Mouse (Mus musculus): ENCODE measurements around the gene Ints12. TPM values are rescaled to one million over a fixed set of nuclear protein-coding genes. Genes with fewer than 3 reads are reported as not detected.
A peak's percentile ranks its signal among the peaks of the same experiment; 100 is the strongest.

The Ints12 gene
- total RNA-seq (2021) (10 to 100 TPM; 10.5 to 13.2 TPM), polyA plus RNA-seq (2012; rRNA removed) (1.2 and 2.1 TPM in 2 replicates)
- long read RNA-seq, transcript Ints12-201 (7 exons, 3,101 nt): major isoform, 10 of 10 reads
- long read RNA-seq, partial matches to known transcripts: 0 of 10 reads
- long read RNA-seq, other reads (novel, unspliced or antisense): 0 of 10 reads

DNA sequence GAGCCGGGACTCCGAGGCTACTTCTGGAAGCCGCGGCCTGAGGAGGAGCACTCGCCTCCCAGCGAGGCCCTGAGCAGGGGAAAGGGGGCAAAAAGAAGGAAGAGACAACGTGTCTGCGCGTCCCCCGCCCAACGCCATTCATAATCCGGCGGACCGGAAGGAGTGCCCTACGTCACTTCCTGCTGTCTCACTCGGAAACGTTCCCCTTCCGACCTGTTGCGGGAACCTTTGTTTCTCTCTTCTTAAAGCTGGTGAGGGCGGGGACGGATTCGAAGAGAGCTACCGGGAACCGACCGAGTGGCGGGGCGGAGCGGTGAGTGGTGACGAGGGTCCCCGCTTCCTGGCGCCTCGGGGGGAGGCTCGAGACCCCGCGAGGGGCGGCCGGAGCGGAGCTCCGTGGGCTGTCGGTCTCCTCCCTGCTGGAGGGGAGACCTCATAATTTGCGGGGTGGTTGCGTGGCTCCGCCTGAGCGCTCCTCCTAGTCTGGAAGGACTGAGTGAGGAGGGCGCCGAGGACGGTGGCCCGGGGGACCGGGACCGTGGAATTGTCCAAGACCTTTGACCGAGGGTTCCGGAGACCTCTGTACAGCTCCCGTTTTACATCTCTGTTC, at the start of gene Ints12, which contains the start of gene Gstcd:
Ints12 (plus strand) TSS at position 177 of the 610 bp plus-strand sequence.
Gstcd (minus strand) TSS at position 370 of the 610 bp plus-strand sequence.
- DNase-seq: peak; percentile 92

DNA sequence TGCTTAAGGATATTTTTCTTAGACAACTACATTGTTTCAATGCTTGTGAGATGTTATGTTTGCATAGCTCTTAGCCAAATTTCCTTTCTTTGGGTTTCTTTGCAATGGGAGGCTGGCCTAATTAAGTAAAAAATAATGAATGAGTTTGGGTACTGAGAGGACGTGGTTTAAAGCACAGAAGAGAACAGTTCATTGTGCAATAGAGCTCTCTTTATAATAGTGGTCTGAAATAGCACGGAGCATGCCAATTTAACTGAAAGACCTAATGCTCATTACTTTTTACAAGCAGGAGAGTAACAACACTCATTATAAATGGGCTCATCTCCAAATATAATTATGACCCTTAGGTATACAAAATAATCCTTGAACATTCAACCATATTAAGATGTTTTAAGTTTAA, 39.6 kb upstream of the Ints12 start:
- DNase-seq: no peak

GRCm38 (mm10) chr3:133075560-133075959, 16.1 kb upstream of the Ints12 start:
- DNase-seq: no peak

DNA sequence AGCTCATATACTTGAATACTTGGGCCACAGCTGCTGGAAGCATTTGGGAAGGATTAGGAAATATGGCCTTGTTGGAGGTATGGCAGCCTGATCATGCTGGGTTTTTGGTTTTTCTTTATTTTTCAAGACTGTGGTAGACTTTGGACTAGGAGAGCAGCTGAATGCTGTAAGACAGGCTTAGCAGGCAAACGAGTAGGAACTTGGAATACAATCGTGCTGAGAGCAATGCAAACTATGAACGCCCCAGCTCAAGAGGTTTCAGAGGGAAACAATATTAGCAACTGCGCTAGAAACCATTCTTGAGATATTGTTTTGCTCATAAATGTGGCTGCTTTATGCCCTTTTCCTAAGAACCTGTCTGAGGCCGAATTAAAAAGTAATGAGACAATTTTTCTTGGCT, 8.9 kb upstream of the Ints12 start:
- no peak for DNase-seq

DNA sequence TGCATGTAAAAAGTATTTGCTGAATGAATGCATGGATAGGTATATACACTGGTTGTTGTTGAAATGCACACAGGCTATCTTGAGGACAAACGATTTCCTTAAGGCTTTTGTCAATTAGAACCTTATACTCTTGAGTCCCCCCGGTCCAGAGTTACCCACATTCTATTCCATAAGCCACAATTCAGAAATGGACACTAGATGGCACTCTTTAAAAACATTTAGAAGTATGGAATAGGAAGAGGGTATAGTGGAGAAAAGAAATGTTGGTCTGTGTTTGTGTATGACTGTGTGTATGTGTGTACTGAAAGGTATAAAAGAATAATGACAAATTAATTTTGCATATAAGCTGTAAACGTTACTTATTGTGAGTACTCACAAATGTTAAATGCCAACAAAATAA, 5.8 kb upstream of the Ints12 start:
- DNase-seq: no peak

DNA sequence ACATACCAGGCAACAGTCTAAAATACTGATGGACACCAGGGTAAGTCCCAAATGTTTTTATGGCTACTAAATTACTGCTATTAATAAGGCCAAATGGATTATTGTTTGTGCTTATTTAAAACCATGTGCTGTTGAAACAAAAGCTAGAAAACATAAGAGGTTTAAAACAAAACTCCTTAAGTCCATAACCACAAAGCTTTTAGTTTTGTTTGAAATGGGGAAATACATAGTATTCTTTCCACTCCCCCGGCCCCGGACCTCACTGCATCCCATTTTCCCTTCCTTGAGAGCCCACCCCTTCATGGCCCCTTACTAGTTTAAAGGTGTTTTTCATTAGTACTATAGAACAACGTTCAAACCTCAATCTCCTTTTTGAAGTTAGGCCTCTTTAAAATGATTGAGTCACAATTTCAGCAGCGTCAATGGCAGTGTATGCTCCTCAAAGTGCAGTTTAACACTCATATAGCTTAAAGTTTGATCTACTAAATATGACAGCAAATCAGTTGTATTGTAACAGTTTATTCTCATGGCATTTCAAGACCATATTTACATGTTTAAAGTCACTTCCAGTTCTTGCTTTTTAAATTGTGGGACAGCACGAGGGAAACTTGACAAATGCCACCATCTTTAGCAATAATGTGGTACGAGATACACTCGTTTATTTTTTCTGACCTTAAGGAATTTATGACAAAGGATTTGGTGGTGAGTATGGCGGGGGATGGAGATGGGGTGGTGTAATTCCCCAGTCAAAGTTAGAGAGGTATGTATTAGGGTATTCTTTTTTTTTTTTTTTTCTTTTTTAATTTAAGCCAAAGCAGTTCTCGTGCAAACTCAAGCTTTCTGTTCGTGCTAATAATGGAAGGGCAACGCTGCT, 1.2 kb upstream of the Ints12 start:
- DNase-seq: no peak

- no peak for DNase-seq
These were observed 448 bp upstream of the Ints12 start for GRCm38 (mm10) chr3:133091121-133091663.

DNA sequence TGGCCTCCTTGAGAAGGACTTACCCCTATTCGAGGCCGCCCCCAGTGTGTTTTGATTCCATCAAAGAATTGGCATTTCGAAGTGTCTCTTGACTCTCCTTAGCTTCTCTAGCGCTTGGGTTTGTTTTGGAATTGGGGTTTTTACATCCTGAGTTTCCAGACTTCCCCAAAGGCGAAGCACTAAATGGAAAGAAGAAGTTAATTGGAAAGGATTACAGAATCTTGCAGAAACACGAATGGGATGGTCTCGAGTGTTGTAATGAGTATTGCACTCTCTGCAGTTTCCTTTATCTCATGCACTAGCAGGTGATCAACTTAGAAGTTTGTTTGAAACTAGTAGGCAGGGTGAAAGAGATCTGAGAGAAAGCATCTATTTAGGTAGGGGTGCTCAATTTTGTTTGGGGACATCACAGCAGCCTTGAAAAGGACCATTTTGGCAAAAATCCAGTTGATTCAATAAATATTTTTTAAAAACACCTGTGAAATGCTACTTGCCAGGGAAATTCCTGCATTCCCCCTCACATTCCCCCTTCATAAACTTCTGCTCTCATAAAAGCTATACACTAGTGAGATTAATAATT, 724 bp downstream of the Ints12 start:
- DNase-seq: no peak

- no peak for DNase-seq
These were observed 1.3 kb downstream of the Ints12 start for GRCm38 (mm10) chr3:133092936-133093335.

GRCm38 (mm10) chr3:133094305-133094704, 2.7 kb downstream of the Ints12 start:
- DNase-seq: no peak

DNA sequence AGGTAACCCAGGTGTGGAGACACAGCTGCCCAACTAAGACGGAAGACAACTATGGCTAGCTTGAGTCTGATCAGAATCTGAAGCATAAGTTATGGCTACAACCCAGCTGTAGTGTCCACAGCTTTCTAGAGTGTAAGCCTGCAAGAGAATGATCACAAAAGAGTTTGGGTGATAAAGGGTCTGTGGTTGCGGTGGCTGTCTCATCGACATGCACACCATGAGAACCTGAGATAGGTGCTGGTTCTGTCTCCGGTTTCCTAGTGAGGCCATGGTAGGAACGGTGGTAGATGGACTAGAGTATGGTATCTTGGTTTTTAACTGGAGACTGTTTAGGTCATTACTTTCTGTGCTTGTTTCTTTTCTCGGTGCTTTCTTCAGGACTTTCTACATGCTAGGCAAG, 6.3 kb downstream of the Ints12 start:
- no peak for DNase-seq

- no peak for DNase-seq
These were observed 6.7 kb downstream of the Ints12 start for GRCm38 (mm10) chr3:133098336-133098735.

DNA sequence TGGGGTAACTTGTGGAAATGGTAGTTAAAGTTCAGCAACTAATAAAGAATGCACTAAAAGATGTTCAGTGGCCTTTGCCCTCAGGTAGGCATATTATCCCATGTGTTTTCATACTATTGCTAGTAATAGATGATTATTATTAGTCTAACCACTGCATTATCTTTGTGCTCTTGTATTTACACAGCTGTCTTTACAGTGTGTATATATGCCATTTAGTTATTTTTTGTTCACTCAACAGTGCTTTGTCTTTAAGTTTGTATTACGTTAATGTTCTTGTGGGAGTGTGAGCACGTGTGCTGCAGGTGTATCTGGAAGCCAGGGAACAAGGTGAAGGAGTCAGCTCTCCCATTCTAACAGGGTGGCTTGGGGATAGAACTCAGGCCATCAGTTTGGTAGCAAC, 7.3 kb downstream of the Ints12 start:
- no peak for DNase-seq

- DNase-seq: no peak
These were observed 12.1 kb downstream of the Ints12 start for GRCm38 (mm10) chr3:133103768-133104167.

GRCm38 (mm10) chr3:133104436-133104835, 12.8 kb downstream of the Ints12 start:
- no peak for DNase-seq

- no peak for DNase-seq
These were observed 17.1 kb downstream of the Ints12 start for GRCm38 (mm10) chr3:133108731-133109130.

GRCm38 (mm10) chr3:133109844-133110243, 18.2 kb downstream of the Ints12 start:
- DNase-seq: no peak

- DNase-seq: peak; percentile 27
These were observed 20.1 kb downstream of the Ints12 start for GRCm38 (mm10) chr3:133111741-133112140.

DNA sequence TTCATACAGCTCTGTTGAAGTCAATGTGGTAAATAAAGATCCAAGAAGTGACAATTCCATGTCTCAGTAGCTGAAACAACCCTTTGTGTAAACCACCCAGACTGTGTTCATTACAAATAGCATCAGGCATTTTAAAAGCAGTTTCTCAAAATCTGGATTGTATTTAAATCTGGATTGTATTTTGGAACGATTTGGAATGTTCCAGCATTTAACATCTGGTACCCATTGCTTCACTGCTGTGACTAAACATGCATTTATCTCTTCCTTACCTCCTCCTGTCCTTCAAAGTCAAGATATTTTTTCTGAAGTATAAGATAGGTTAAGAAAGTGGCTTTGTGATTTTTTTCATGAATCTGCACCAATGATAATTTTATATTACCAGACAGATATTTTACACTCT, 21.6 kb downstream of the Ints12 start:
- no peak for DNase-seq

DNA sequence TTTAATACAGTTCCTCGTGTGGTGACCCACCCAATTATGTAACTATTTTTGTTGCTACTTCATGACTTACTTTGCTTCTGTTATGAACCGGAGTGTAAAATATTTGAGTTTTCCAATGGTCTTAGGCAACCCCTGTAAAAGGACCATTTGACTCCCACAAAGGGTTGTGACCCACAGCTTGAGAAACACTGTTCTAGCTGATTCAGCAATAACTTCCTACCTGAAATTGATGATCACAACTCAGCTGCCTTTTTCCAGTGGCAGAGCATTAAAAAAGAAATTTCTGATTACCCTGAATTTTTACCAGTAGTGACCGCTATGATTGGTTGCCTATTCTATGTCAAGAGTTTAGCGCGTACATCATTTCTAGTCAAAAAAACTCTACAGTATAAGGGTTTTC, 39.7 kb downstream of the Ints12 start:
- DNase-seq: no peak

DNA sequence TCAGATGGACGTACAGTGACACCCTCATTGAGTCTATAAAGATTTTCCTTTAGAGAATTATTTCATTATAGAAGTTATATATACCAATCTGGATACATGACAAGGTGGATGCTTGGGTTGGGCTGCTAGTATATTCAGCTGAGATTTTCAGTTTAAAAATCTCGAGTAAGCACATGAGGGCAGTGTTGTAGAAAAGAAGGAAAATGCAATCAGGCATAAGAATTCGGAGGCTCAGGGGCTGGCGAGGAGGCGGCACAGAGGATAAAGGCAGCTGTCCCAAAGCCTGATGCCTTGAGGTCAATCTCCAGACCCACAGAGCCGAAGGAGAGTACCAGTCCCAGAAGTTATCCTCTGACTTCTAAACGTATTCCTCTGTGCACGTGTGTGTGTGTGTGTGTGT, 41.0 kb downstream of the Ints12 start:
- no peak for DNase-seq

GRCm38 (mm10) chr3:133141877-133142276, 50.2 kb downstream of the Ints12 start:
- no peak for DNase-seq

Data from adrenal gland, adult 2 months (tissue).